Mouse (Mus musculus): ENCODE data around the gene Fkbp7. TPM values are rescaled to one million over a fixed set of nuclear protein-coding genes. Genes with fewer than 3 reads are reported as not detected.
A peak's percentile ranks its signal among the peaks of the same experiment; 100 is the strongest.

Gene Fkbp7
- polyA plus RNA-seq, 1 experiment from 2014 or later = 126 TPM

- 90% methylated on average over 7 of the region's 7 CpGs for WGBS
- H3K36me3 ChIP-seq = peaks cover 37% of the 10 kb centered on the region
- no peak overlapping the region for H3K9ac ChIP-seq
- no peak overlapping the region for H3K4me2 ChIP-seq (replicated peaks)
- no peak overlapping the region for H3K27ac ChIP-seq (replicated peaks)
- H3K4me1 ChIP-seq = no peaks in the 10 kb centered on the region
- no peak for ATAC-seq (ENCODE audit: insufficient number of reproducible peaks, low FRiP score, low TSS enrichment, low read depth)
- H3K27me3 ChIP-seq = no peaks in the 10 kb centered on the region
- H3K9me3 ChIP-seq (replicated peaks) = no peaks in the 10 kb centered on the region
- no peak overlapping the region for H3K4me3 ChIP-seq (replicated peaks)
Observed at GRCm38 (mm10) chr2:76665531-76665930, 7.4 kb downstream of the Fkbp7 start.

- Histone ChIP-seq H3K36me3 (peaks cover 18% of the 10 kb centered on the region), H3K4me2 (replicated peaks) (no peak overlapping the region), H3K9me3 (replicated peaks) (no peaks in the 10 kb centered on the region), H3K27ac (replicated peaks) (no peak overlapping the region), H3K27me3 (no peaks in the 10 kb centered on the region), H3K4me1 (no peaks in the 10 kb centered on the region), H3K9ac (no peak overlapping the region), H3K4me3 (replicated peaks) (no peak overlapping the region)
- ATAC-seq (ENCODE audit: insufficient number of reproducible peaks, low FRiP score, low TSS enrichment, low read depth) = no peak
- 32% methylated on average over 8 of the region's 8 CpGs for WGBS
Observed at GRCm38 (mm10) chr2:76659419-76659818, 13.5 kb downstream of the Fkbp7 start.

GRCm38 (mm10) chr2:76658551-76658950, 14.4 kb downstream of the Fkbp7 start:
- 77% methylated on average over 13 of the region's 13 CpGs for WGBS
- H3K4me2 ChIP-seq (replicated peaks) = no peak overlapping the region
- no peak for ATAC-seq (ENCODE audit: insufficient number of reproducible peaks, low FRiP score, low TSS enrichment, low read depth)

GRCm38 (mm10) chr2:76655982-76656381, 16.9 kb downstream of the Fkbp7 start:
- no peak overlapping the region for H3K27ac ChIP-seq (replicated peaks)
- H3K9me3 ChIP-seq (replicated peaks) = no peaks in the 10 kb centered on the region
- H3K27me3 ChIP-seq = no peaks in the 10 kb centered on the region
- no peak overlapping the region for H3K4me2 ChIP-seq (replicated peaks)
- WGBS = 19% methylated on average over 1 of the region's 1 CpGs
- H3K9ac ChIP-seq = no peak overlapping the region
- no peak for ATAC-seq (ENCODE audit: insufficient number of reproducible peaks, low FRiP score, low TSS enrichment, low read depth)
- no peak overlapping the region for H3K4me3 ChIP-seq (replicated peaks)
- H3K36me3 ChIP-seq = no peaks in the 10 kb centered on the region
- no peaks in the 10 kb centered on the region for H3K4me1 ChIP-seq

More at GRCm38 (mm10) chr2:76658551-76658950, 14.4 kb downstream of the Fkbp7 start:
- no peak overlapping the region for H3K4me3 ChIP-seq (replicated peaks)
- H3K4me1 ChIP-seq = no peaks in the 10 kb centered on the region
- no peak overlapping the region for H3K27ac ChIP-seq (replicated peaks)
- H3K36me3 ChIP-seq = peaks cover 11% of the 10 kb centered on the region; the same call in 1 of the 2 replicates
- no peaks in the 10 kb centered on the region for H3K27me3 ChIP-seq
- no peak overlapping the region for H3K9ac ChIP-seq
- H3K9me3 ChIP-seq (replicated peaks) = no peaks in the 10 kb centered on the region

- Histone ChIP-seq H3K4me3 (replicated peaks) (no peak overlapping the region), H3K27me3 (no peaks in the 10 kb centered on the region), H3K4me2 (replicated peaks) (no peak overlapping the region), H3K9me3 (replicated peaks) (no peaks in the 10 kb centered on the region), H3K9ac (no peak overlapping the region), H3K36me3 (no peaks in the 10 kb centered on the region), H3K27ac (replicated peaks) (no peak overlapping the region), H3K4me1 (no peaks in the 10 kb centered on the region)
- 78% methylated on average over 3 of the region's 3 CpGs for WGBS
- no peak for ATAC-seq (ENCODE audit: insufficient number of reproducible peaks, low FRiP score, low TSS enrichment, low read depth)
Observed at GRCm38 (mm10) chr2:76655444-76655843, 17.5 kb downstream of the Fkbp7 start.

GRCm38 (mm10) chr2:76654646-76655045, 18.3 kb downstream of the Fkbp7 start:
- Histone ChIP-seq H3K4me1 (no peaks in the 10 kb centered on the region), H3K36me3 (no peaks in the 10 kb centered on the region), H3K27ac (replicated peaks) (no peak overlapping the region), H3K9me3 (replicated peaks) (no peaks in the 10 kb centered on the region), H3K27me3 (no peaks in the 10 kb centered on the region), H3K4me3 (replicated peaks) (no peak overlapping the region), H3K9ac (no peak overlapping the region), H3K4me2 (replicated peaks) (no peak overlapping the region)
- 74% methylated on average over 5 of the region's 5 CpGs for WGBS
- no peak for ATAC-seq (ENCODE audit: insufficient number of reproducible peaks, low FRiP score, low TSS enrichment, low read depth)

- no peak for ATAC-seq (ENCODE audit: insufficient number of reproducible peaks, low FRiP score, low TSS enrichment, low read depth)
- WGBS = 94% methylated on average over 4 of the region's 4 CpGs
Observed at GRCm38 (mm10) chr2:76653070-76653469, 19.8 kb downstream of the Fkbp7 start.

GRCm38 (mm10) chr2:76648666-76649141, 24.2 kb downstream of the Fkbp7 start:
- 29% methylated on average over 13 of the region's 13 CpGs for WGBS
- peak overlapping the region; percentile 84 for H3K27ac ChIP-seq (replicated peaks)

More at GRCm38 (mm10) chr2:76653070-76653469, 19.8 kb downstream of the Fkbp7 start:
- Histone ChIP-seq H3K27me3 (no peaks in the 10 kb centered on the region), H3K9me3 (replicated peaks) (no peaks in the 10 kb centered on the region), H3K9ac (no peak overlapping the region), H3K27ac (replicated peaks) (no peak overlapping the region), H3K4me2 (replicated peaks) (no peak overlapping the region), H3K36me3 (no peaks in the 10 kb centered on the region), H3K4me3 (replicated peaks) (no peak overlapping the region), H3K4me1 (peaks cover 6% of the 10 kb centered on the region; the same call in 1 of the 2 replicates)

GRCm38 (mm10) chr2:76647883-76648570, 24.9 kb downstream of the Fkbp7 start, which contains the start of the genes Prkra and Pjvk:
Gene Prkra, minus strand, starts transcription at chr2:76648015.
Gene Pjvk, plus strand, starts transcription at chr2:76648476.
- peak; percentile 99 for ATAC-seq (ENCODE audit: insufficient number of reproducible peaks, low FRiP score, low TSS enrichment, low read depth)
- peak within 1 kb of the TSS; percentile 70 for H3K4me3 ChIP-seq (replicated peaks)
- WGBS = under 1% methylated on average over 39 of the region's 42 CpGs

More at GRCm38 (mm10) chr2:76648666-76649141, 24.2 kb downstream of the Fkbp7 start:
- Histone ChIP-seq H3K4me1 (peaks cover 15% of the 10 kb centered on the region), H3K4me2 (replicated peaks) (peak overlapping the region; percentile 74), H3K4me3 (replicated peaks) (peak overlapping the region; percentile 70), H3K36me3 (no peaks in the 10 kb centered on the region), H3K9me3 (replicated peaks) (no peaks in the 10 kb centered on the region), H3K27me3 (no peaks in the 10 kb centered on the region), H3K9ac (no peak overlapping the region)
- no peak for ATAC-seq (ENCODE audit: insufficient number of reproducible peaks, low FRiP score, low TSS enrichment, low read depth)

GRCm38 (mm10) chr2:76647441-76647869, 25.5 kb downstream of the Fkbp7 start:
- H3K4me1 ChIP-seq = peaks cover 15% of the 10 kb centered on the region
- peak overlapping the region; percentile 84 for H3K27ac ChIP-seq (replicated peaks)
- H3K9me3 ChIP-seq (replicated peaks) = no peaks in the 10 kb centered on the region
- WGBS = under 1% methylated on average over 28 of the region's 32 CpGs
- H3K27me3 ChIP-seq = no peaks in the 10 kb centered on the region
- H3K9ac ChIP-seq = peak overlapping the region; percentile 66
- H3K36me3 ChIP-seq = peaks cover 6% of the 10 kb centered on the region
- peak overlapping the region; percentile 70 for H3K4me3 ChIP-seq (replicated peaks)
- ATAC-seq (ENCODE audit: insufficient number of reproducible peaks, low FRiP score, low TSS enrichment, low read depth) = peak; percentile 45
- H3K4me2 ChIP-seq (replicated peaks) = peak overlapping the region; percentile 74

More at GRCm38 (mm10) chr2:76647883-76648570, 24.9 kb downstream of the Fkbp7 start, which contains the start of the genes Prkra and Pjvk:
- Histone ChIP-seq H3K27ac (replicated peaks) (peak within 1 kb of the TSS; percentile 84), H3K9me3 (replicated peaks) (no peaks in the 10 kb centered on the region), H3K4me1 (peaks cover 15% of the 10 kb centered on the region), H3K36me3 (peaks cover 2% of the 10 kb centered on the region; the same call in 1 of the 2 replicates), H3K9ac (peak within 1 kb of the TSS; percentile 66), H3K4me2 (replicated peaks) (peak within 1 kb of the TSS; percentile 74), H3K27me3 (no peaks in the 10 kb centered on the region)

GRCm38 (mm10) chr2:76643801-76644200, 29.1 kb downstream of the Fkbp7 start:
- Histone ChIP-seq H3K27ac (replicated peaks) (no peak overlapping the region), H3K4me1 (peaks cover 13% of the 10 kb centered on the region), H3K36me3 (peaks cover 34% of the 10 kb centered on the region), H3K4me2 (replicated peaks) (no peak overlapping the region), H3K4me3 (replicated peaks) (no peak overlapping the region), H3K9me3 (replicated peaks) (no peaks in the 10 kb centered on the region), H3K27me3 (no peaks in the 10 kb centered on the region), H3K9ac (no peak overlapping the region)
- ATAC-seq (ENCODE audit: insufficient number of reproducible peaks, low FRiP score, low TSS enrichment, low read depth) = no peak

All from embryonic facial prominence, embryonic 15.5 days (tissue).